Comparison of ENCODE assay signal across 8 mouse cellular contexts in genomic region chr2:121413387-121414042, GRCm38 (mm10). TPM values are rescaled to one million over a fixed set of nuclear protein-coding genes. Genes with fewer than 3 reads are reported as not detected.
DNase-seq lines count a peak whose midpoint lies in the region; ATAC-seq and TF ChIP-seq lines count a peak whose summit lies in the region.

Gene Pdia3, plus strand, starts transcription at chr2:121413775.
Gene Catsper2, minus strand, starts transcription at chr2:121413792.

- peak; percentile 91 for TF ChIP-seq POLR2A in bone marrow, adult 2 months (IDR thresholded peaks at IDR 0.05; ENCODE audit: borderline replicate concordance, control insufficient read depth, low read depth, low read length)

- peak within 1 kb of the TSS; percentile 66 for H3K4me2 ChIP-seq in embryonic facial prominence, embryonic 15.5 days (replicated peaks)
- H3K4me2 ChIP-seq in limb, embryonic 15.5 days: peak within 1 kb of the TSS; percentile 56

- peak; percentile 100 for ATAC-seq in embryonic facial prominence, embryonic 15.5 days (ENCODE audit: insufficient number of reproducible peaks, low FRiP score, low TSS enrichment, low read depth)
- peak; percentile 98 for ATAC-seq in limb, embryonic 15.5 days (ENCODE audit: insufficient number of reproducible peaks, low FRiP score, low TSS enrichment, low read depth)

- H3K9ac ChIP-seq in embryonic facial prominence, embryonic 15.5 days: peak within 1 kb of the TSS; percentile 87
- H3K9ac ChIP-seq in limb, embryonic 15.5 days: peak within 1 kb of the TSS; percentile 99

- DNase-seq in 416B (ENCODE audit: low read depth): peak; percentile 96
- DNase-seq in heart, adult 8-10 months (ENCODE audit: low spot score): peak; percentile 94
- peak; percentile 95 for DNase-seq in kidney, adult 9 months
- peak; percentile 83 to 89 for DNase-seq in monocyte, adult 2 months (ENCODE audit: low read depth in 1 of 2, low spot score in 2 of 2)
- peak; percentile 96 to 97 for DNase-seq in spleen, postnatal 36 days (ENCODE audit: low spot score in 2 of 2)

- no peaks in the 10 kb centered on the region for H3K27me3 ChIP-seq in embryonic facial prominence, embryonic 15.5 days
- H3K27me3 ChIP-seq in limb, embryonic 15.5 days: no peaks in the 10 kb centered on the region

- H3K27ac ChIP-seq in bone marrow, adult 2 months (ENCODE audit: control insufficient read depth, insufficient read depth, low read depth, low read length, poor library complexity): peak within 1 kb of the TSS; percentile 96
- peak within 1 kb of the TSS; percentile 95 for H3K27ac ChIP-seq in embryonic facial prominence, embryonic 15.5 days (replicated peaks)
- peak within 1 kb of the TSS; percentile 98 for H3K27ac ChIP-seq in limb, embryonic 15.5 days

- TF ChIP-seq CTCF in bone marrow, adult 2 months (IDR thresholded peaks at IDR 0.05; ENCODE audit: control insufficient read depth, insufficient read depth, low read length): no peak

- under 1% methylated on average over 68 of the region's 68 CpGs for WGBS in bone marrow, adult 2 months
- under 1% methylated on average over 68 of the region's 68 CpGs for WGBS in embryonic facial prominence, embryonic 15.5 days
- under 1% methylated on average over 64 of the region's 68 CpGs for WGBS in limb, embryonic 15.5 days

- H3K4me3 ChIP-seq in bone marrow, adult 2 months (replicated peaks; ENCODE audit: control insufficient read depth, low read depth, low read length): peak within 1 kb of the TSS; percentile 97
- H3K4me3 ChIP-seq in embryonic facial prominence, embryonic 15.5 days (replicated peaks): peak within 1 kb of the TSS; percentile 82
- H3K4me3 ChIP-seq in limb, embryonic 15.5 days: peak within 1 kb of the TSS; percentile 99

- H3K36me3 ChIP-seq in embryonic facial prominence, embryonic 15.5 days: peaks cover 13% of the 10 kb centered on the region; the same call in 1 of the 2 replicates
- peaks cover 22% of the 10 kb centered on the region for H3K36me3 ChIP-seq in limb, embryonic 15.5 days

- no peaks in the 10 kb centered on the region for H3K9me3 ChIP-seq in embryonic facial prominence, embryonic 15.5 days (replicated peaks)
- H3K9me3 ChIP-seq in limb, embryonic 15.5 days: no peaks in the 10 kb centered on the region

- no peaks in the 10 kb centered on the region for H3K4me1 ChIP-seq in bone marrow, adult 2 months (ENCODE audit: control insufficient read depth, insufficient read depth, low read length)
- H3K4me1 ChIP-seq in embryonic facial prominence, embryonic 15.5 days: peaks cover 31% of the 10 kb centered on the region
- H3K4me1 ChIP-seq in limb, embryonic 15.5 days: peaks cover 27% of the 10 kb centered on the region

RNA-seq across cellular contexts. Expression of gene Pdia3, which starts in this region (rescaled TPM):
- polyA plus RNA-seq in bone marrow, adult 2 months (2011; ENCODE audit: insufficient read depth, insufficient read length, low replicate concordance, missing spikeins): 113 and 230 TPM in 2 replicates
- 751 and 770 TPM in 2 replicates for polyA plus RNA-seq in embryonic facial prominence, embryonic 15.5 days (2015; fragmentation: Nextera tagmentation; extraction: Ambion mirVana)
- total RNA-seq in heart, adult 8-10 months (2022): 100 to 1,000 TPM; 104 to 129 (median 126) TPM
- 841 and 923 TPM in 2 replicates for polyA plus RNA-seq in limb, embryonic 15.5 days (2015; fragmentation: Nextera tagmentation; extraction: Ambion mirVana)

RNA-seq across cellular contexts. Expression of gene Catsper2, which starts in this region (rescaled TPM):
- 0.70 and 0.87 TPM in 2 replicates for polyA plus RNA-seq in bone marrow, adult 2 months (2011; ENCODE audit: insufficient read depth, insufficient read length, low replicate concordance, missing spikeins)
- 3.0 and 3.3 TPM in 2 replicates for polyA plus RNA-seq in embryonic facial prominence, embryonic 15.5 days (2015; fragmentation: Nextera tagmentation; extraction: Ambion mirVana)
- total RNA-seq in heart, adult 8-10 months (2022): 1 to 10 TPM; 2.9 to 4.7 (median 3.2) TPM
- 2.0 and 2.3 TPM in 2 replicates for polyA plus RNA-seq in limb, embryonic 15.5 days (2015; fragmentation: Nextera tagmentation; extraction: Ambion mirVana)

Comparison
In these comparisons a context has a peak if more than half of its experiments do, and no peak if none do; other contexts are left out.
1. Peak in every context shown above with its lines: DNase-seq, ATAC-seq, H3K4me3 ChIP-seq and H3K27ac ChIP-seq.